9 mouse cellular contexts compared by ENCODE assay signal in genomic region chr1:45816889-45817288, GRCm38 (mm10). TPM values are rescaled to one million over a fixed set of nuclear protein-coding genes. Genes with fewer than 3 reads are reported as not detected.
DNase-seq lines count a peak whose midpoint lies in the region; ATAC-seq and TF ChIP-seq lines count a peak whose summit lies in the region.
"Had no signal": no experiment of that assay in that cellular context is flagged by ENCODE, and none has a peak within 500 bp of the region (broad histone marks: within the 10 kb centered on the region; RNA-seq: fewer than 3 reads in every experiment).

No protein-coding gene starts in this region.

- no peak overlapping the region for H3K4me2 ChIP-seq in kidney, embryonic 14.5 days (replicated peaks; ENCODE audit: low read depth, low read length)
- H3K4me2 ChIP-seq in kidney, embryonic 16.5 days (replicated peaks; ENCODE audit: low read depth, low read length) = no peak overlapping the region
- H3K4me2 ChIP-seq: embryonic facial prominence, embryonic 15.5 days had no signal

- 34% methylated on average over 1 of the region's 1 CpGs for WGBS in kidney, embryonic 14.5 days
- WGBS in kidney, embryonic 16.5 days = 13% methylated on average over 1 of the region's 1 CpGs

- H3K4me1 ChIP-seq in kidney, embryonic 14.5 days (ENCODE audit: control insufficient read depth, insufficient read depth, low read length) = no peaks in the 10 kb centered on the region
- H3K4me1 ChIP-seq in kidney, embryonic 16.5 days (ENCODE audit: insufficient read depth, low read length) = no peaks in the 10 kb centered on the region
- H3K4me1 ChIP-seq: embryonic facial prominence, embryonic 15.5 days had no signal

- no peak overlapping the region for H3K27ac ChIP-seq in kidney, embryonic 14.5 days (ENCODE audit: low read depth, low read length)
- no peak overlapping the region for H3K27ac ChIP-seq in kidney, embryonic 16.5 days (ENCODE audit: low read length)
- H3K27ac ChIP-seq: embryonic facial prominence, embryonic 15.5 days had no signal

- H3K36me3 ChIP-seq in kidney, embryonic 14.5 days (ENCODE audit: control insufficient read depth, insufficient read depth, low read length) = peaks cover 88% of the 10 kb centered on the region
- peaks cover 60% of the 10 kb centered on the region for H3K36me3 ChIP-seq in kidney, embryonic 16.5 days (ENCODE audit: insufficient read depth, low read length)

- peak; percentile 71; the same call in 1 of the 2 replicates for TF ChIP-seq CTCF in brain, embryonic 14.5 days (IDR thresholded peaks at IDR 0.05; ENCODE audit: borderline replicate concordance, extremely low read depth, insufficient read depth, insufficient read length)

- intact Hi-C loops in heart, postnatal 14 days (cut with DNase I) = loop anchor here (2.0 kb wide), 1 partner anchor 206 kb away; no protein-coding TSS in a partner anchor

- H3K27me3 ChIP-seq in kidney, embryonic 14.5 days (ENCODE audit: control insufficient read depth, insufficient read depth, low read length) = no peaks in the 10 kb centered on the region
- no peaks in the 10 kb centered on the region for H3K27me3 ChIP-seq in kidney, embryonic 16.5 days (ENCODE audit: insufficient read depth, low read length)
- H3K27me3 ChIP-seq: embryonic facial prominence, embryonic 15.5 days had no signal

- no peak overlapping the region for H3K4me3 ChIP-seq in kidney, embryonic 14.5 days (ENCODE audit: low read length)
- H3K4me3 ChIP-seq in kidney, embryonic 16.5 days (ENCODE audit: low read length) = no peak overlapping the region
- H3K4me3 ChIP-seq: embryonic facial prominence, embryonic 15.5 days had no signal

- DNase-seq in ES-CJ7 (ENCODE audit: low read depth, low spot score) = peak; percentile 76
- DNase-seq in brain, embryonic 14.5 days (ENCODE audit: low read depth) = peak; percentile 71
- peak; percentile 4 to 51 for DNase-seq in heart, postnatal 14 days
- peak; percentile 22 for DNase-seq in lung, postnatal 14 days
- DNase-seq in thymus, postnatal 25 days = peak; percentile 12
- no peak for DNase-seq in spleen, adult 12 weeks (ENCODE audit: low spot score)

- no peak for TF ChIP-seq POLR2A in brain, embryonic 14.5 days (IDR thresholded peaks at IDR 0.05; ENCODE audit: borderline replicate concordance, extremely low read depth, insufficient read depth, insufficient read length, poor library complexity, severe bottlenecking)

- no peaks in the 10 kb centered on the region for H3K9me3 ChIP-seq in kidney, embryonic 14.5 days (ENCODE audit: control insufficient read depth, low read length)
- H3K9me3 ChIP-seq in kidney, embryonic 16.5 days (ENCODE audit: low read length) = no peaks in the 10 kb centered on the region
- H3K9me3 ChIP-seq: embryonic facial prominence, embryonic 15.5 days had no signal

- H3K9ac ChIP-seq in kidney, embryonic 14.5 days (ENCODE audit: low read depth, low read length) = no peak overlapping the region
- no peak overlapping the region for H3K9ac ChIP-seq in kidney, embryonic 16.5 days (replicated peaks; ENCODE audit: low read length)
- H3K9ac ChIP-seq: embryonic facial prominence, embryonic 15.5 days had no signal

- ATAC-seq in kidney, embryonic 14.5 days (ENCODE audit: low FRiP score, low TSS enrichment) = peak; percentile 62; the same call in 1 of the 2 replicates
- no peak for ATAC-seq in kidney, embryonic 16.5 days (ENCODE audit: low FRiP score, low TSS enrichment)

RNA-seq across cellular contexts. Expression of gene Wdr75, which starts 21.9 kb away (rescaled TPM):
- polyA plus RNA-seq in kidney, embryonic 14.5 days (2014; fragmentation: Nextera tagmentation; extraction: Ambion mirVana) = 73.0 and 90.1 TPM in 2 replicates
- polyA plus RNA-seq in kidney, embryonic 16.5 days (2015; fragmentation: Nextera tagmentation; extraction: Ambion mirVana) = 58.7 and 64.6 TPM in 2 replicates
- 52.7 and 55.1 TPM in 2 replicates for polyA plus RNA-seq in brain, embryonic 14.5 days (2012; rRNA removed)
- 10 to 100 TPM; 15.0 to 20.8 TPM for total RNA-seq in heart, postnatal 14 days (2021)
